Mouse (Mus musculus): Measurements from ENCODE around the gene Cabp7. TPM values are rescaled to one million over a fixed set of nuclear protein-coding genes. Genes with fewer than 3 reads are reported as not detected.
"Not testable (repeated sequence)": the region's sequence is repeated elsewhere in the genome, so short reads cannot be mapped to it uniquely, and the experiment has no call there.

Cabp7 gene
- polyA plus RNA-seq, 1 experiment from 2014 or later: 5.1 TPM

DNA sequence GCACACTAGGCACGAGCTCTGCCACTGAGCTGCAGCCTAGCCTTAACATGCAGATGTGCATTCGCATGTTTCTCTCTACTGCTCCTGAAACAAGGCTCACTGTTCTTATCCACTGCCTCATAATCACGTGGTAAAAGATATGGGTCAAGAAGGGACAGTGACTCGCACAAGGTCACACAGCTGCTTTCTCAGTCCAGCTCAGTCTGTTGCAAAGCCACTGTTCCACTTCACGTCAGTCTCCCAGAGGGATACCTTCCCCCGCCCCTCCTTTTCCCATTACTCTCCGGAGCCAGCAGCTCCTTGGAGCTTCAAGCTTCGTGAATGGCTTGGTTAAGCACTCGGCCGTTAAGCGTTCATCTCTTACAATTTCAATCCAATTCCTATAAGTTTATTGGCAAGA lies 26.2 kb downstream of the Cabp7 start:
- Histone ChIP-seq H3K9ac (no peak overlapping the region), H3K36me3 (peaks cover 24% of the 10 kb centered on the region), H3K27ac (no peak overlapping the region), H3K27me3 (replicated peaks) (no peaks in the 10 kb centered on the region), H3K9me3 (no peaks in the 10 kb centered on the region), H3K4me3 (no peak overlapping the region), H3K4me2 (replicated peaks) (no peak overlapping the region), H3K4me1 (peaks cover 11% of the 10 kb centered on the region)
- ATAC-seq (ENCODE audit: low FRiP score, low read depth): no peak
- 60% methylated on average over 11 of the region's 11 CpGs for WGBS

DNA sequence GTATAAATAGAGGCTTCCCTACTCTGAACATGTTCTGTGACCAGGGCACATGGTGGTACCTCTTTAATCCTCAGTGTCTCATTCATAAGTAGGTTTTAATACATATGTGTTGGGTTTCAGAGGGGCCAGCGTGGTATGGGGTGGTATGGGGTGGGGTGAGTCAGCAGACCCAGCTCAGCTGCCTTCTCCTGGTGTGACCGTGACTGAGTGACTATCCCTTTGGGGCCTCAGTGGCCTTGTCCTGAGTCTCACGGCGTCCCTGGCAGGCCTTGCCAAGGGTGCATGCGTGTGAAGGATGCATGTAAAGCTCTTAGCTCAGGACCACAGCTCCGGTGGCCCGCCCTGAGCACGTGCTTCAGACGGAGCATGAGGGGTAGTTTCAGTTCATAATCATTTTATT lies 26.6 kb downstream of the Cabp7 start:
- Histone ChIP-seq H3K4me1 (peaks cover 11% of the 10 kb centered on the region), H3K9me3 (no peaks in the 10 kb centered on the region), H3K36me3 (peaks cover 20% of the 10 kb centered on the region), H3K4me3 (no peak overlapping the region), H3K4me2 (replicated peaks) (no peak overlapping the region), H3K27me3 (replicated peaks) (no peaks in the 10 kb centered on the region), H3K27ac (no peak overlapping the region), H3K9ac (no peak overlapping the region)
- no peak for ATAC-seq (ENCODE audit: low FRiP score, low read depth)
- 91% methylated on average over 9 of the region's 9 CpGs for WGBS

DNA sequence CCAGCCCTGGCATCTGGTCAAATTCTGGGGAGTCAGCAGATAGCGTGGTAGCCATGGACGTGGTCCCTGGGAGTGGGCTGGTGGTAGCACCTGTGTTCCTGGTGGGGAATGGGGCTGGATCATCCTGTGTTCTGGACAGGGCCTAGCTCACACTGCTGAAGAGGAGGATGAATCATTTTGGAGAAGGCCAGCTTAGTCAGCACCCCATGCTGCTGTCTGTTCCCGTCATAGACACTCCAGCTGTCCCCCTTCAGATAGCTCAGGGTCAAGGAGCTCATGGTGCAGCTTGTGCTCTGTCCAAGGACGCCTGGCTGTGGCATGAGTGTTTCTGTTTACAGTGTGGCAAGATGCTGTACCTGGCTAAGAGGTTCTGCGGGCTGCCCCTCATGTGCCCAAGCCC lies 28.0 kb downstream of the Cabp7 start:
- Histone ChIP-seq H3K27me3 (replicated peaks) (no peaks in the 10 kb centered on the region), H3K4me3 (no peak overlapping the region), H3K9ac (no peak overlapping the region), H3K27ac (no peak overlapping the region), H3K9me3 (no peaks in the 10 kb centered on the region), H3K4me2 (replicated peaks) (no peak overlapping the region), H3K36me3 (peaks cover 10% of the 10 kb centered on the region), H3K4me1 (peaks cover 11% of the 10 kb centered on the region)
- WGBS: 87% methylated on average over 5 of the region's 5 CpGs
- no peak for ATAC-seq (ENCODE audit: low FRiP score, low read depth)

DNA sequence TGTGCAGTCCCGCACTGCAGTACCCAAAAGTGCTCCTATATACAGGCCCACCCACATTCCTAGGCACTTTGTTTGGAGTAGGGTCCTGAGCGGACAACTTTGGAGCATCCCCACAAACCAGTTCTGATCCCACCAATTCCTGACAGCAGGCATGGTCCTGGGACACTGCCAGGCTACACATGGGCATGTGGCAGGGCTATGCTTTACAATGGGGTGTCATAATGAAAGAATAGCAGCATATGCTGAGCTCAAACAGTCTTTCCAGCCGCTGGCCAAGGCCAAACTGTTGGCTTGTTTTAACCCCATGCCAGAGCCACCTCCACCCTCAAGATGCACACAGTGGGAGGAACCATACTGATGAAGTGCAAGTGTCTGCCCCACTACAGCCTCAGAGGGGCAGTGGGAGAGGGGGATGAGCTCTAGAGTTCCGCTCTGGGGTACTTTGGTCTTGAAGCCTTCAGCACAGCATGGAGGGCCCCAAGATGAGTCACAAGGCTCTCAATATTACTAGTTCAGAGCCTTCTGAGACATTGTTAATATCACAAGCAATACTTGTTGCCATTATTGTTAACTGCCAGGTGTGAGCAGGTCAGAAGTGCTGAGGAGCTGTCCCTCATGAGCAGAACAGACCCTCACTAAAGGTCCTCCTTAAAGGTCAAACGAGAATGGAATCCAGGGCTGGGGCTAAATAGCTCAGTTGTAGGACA lies 29.9 kb downstream of the Cabp7 start:
- H3K4me2 ChIP-seq (replicated peaks): no peak overlapping the region
- WGBS: 90% methylated on average over 5 of the region's 5 CpGs
- no peaks in the 10 kb centered on the region for H3K9me3 ChIP-seq
- H3K36me3 ChIP-seq: no peaks in the 10 kb centered on the region
- no peak overlapping the region for H3K4me3 ChIP-seq
- H3K9ac ChIP-seq: no peak overlapping the region
- no peaks in the 10 kb centered on the region for H3K27me3 ChIP-seq (replicated peaks)
- H3K27ac ChIP-seq: no peak overlapping the region
- ATAC-seq (ENCODE audit: low FRiP score, low read depth): no peak
- H3K4me1 ChIP-seq: peaks cover 11% of the 10 kb centered on the region

DNA sequence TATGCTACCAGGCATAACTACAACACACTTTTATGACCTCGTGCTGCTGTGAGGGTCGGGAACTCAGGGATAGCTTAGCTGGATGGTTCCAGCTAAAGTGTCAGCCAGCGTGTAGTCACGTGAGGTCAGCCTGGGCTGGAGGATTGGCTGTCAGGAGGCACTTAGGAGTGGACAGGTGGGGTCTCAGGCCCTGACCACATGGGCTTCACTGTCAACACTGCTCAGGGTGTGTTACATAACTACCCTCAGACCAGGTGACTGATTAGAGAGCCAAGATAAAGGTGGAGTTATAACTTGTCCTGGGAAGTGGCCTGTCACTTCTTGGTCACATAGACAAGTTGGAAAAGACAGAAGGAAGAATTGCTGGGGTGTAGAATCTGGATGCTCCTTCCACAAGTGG lies 31.0 kb downstream of the Cabp7 start:
- no peaks in the 10 kb centered on the region for H3K9me3 ChIP-seq
- ATAC-seq (ENCODE audit: low FRiP score, low read depth): no peak
- no peaks in the 10 kb centered on the region for H3K36me3 ChIP-seq
- H3K27me3 ChIP-seq (replicated peaks): no peaks in the 10 kb centered on the region
- no peak overlapping the region for H3K9ac ChIP-seq
- H3K4me2 ChIP-seq (replicated peaks): no peak overlapping the region
- H3K4me3 ChIP-seq: no peak overlapping the region
- 79% methylated on average over 4 of the region's 4 CpGs for WGBS
- peaks cover 4% of the 10 kb centered on the region; the same call in 1 of the 2 replicates for H3K4me1 ChIP-seq
- no peak overlapping the region for H3K27ac ChIP-seq

DNA sequence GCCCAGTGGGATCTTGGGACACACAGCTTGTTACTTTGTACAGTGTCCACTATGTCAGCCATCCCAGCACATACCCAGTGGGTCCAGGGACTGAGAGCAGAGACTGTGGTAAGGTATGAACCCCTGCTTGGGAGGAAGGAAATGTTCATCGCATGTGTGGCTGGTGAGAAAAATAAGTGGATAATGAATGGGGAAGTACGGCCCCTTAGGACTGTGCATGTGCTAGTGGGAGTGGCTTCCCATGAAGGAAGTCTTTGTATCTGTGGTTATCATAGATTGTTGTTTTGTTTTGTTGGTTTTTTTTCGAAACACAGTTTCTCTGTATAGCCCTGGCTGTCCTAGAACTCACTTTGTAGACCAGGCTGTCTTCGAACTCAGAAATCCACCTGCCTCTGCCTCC lies 31.9 kb downstream of the Cabp7 start:
- no peaks in the 10 kb centered on the region for H3K4me1 ChIP-seq
- H3K9ac ChIP-seq: no peak overlapping the region
- H3K9me3 ChIP-seq: no peaks in the 10 kb centered on the region
- H3K36me3 ChIP-seq: no peaks in the 10 kb centered on the region
- WGBS: 89% methylated on average over 4 of the region's 4 CpGs
- H3K27me3 ChIP-seq (replicated peaks): no peaks in the 10 kb centered on the region
- no peak for ATAC-seq (ENCODE audit: low FRiP score, low read depth)
- no peak overlapping the region for H3K4me3 ChIP-seq
- H3K27ac ChIP-seq: no peak overlapping the region
- no peak overlapping the region for H3K4me2 ChIP-seq (replicated peaks)

DNA sequence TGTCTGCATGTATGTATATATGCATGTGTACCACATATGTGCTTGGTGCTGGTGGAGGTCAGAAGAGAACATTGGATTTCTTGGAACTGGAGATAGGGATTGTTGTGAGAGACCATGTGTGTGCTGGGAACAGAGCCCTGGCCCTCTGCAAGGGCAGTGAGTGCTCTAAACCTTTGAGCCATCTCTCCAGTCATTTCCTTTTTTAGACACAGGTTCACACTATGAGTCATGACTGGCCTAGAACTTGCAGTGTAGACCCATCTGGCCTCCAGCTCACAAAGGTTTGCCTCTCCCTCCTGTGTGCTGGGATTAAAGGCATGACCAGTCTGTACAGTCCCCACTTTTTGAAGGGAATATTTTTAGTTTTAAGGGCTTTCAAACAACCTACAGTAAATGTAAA lies 33.8 kb downstream of the Cabp7 start:
- Histone ChIP-seq H3K4me2 (replicated peaks) (no peak overlapping the region), H3K36me3 (no peaks in the 10 kb centered on the region), H3K27ac (no peak overlapping the region), H3K9ac (no peak overlapping the region), H3K27me3 (replicated peaks) (no peaks in the 10 kb centered on the region), H3K9me3 (no peaks in the 10 kb centered on the region), H3K4me3 (no peak overlapping the region), H3K4me1 (no peaks in the 10 kb centered on the region)
- ATAC-seq (ENCODE audit: low FRiP score, low read depth): no peak

DNA sequence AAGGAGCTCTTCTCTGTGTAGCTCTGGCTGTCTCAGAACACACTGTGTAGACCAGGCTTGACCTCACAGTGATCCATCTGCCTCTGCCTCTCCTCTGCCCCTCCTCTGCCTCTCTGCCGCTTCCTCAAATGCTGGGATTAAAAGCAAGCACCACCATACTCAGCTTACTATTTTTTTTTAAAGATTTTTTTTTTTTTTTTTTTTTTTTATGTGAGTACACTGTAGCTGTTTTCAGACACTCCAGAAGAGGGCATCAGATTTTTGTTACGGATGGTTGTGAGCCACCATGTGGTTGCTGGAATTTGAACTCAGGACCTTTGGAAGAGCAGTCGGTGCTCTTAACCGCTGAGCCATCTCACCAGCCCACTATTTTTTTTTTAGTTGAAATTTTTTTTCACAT lies 36.4 kb downstream of the Cabp7 start:
- ATAC-seq (ENCODE audit: low FRiP score, low read depth); H3K9ac ChIP-seq; H3K27me3 ChIP-seq (replicated peaks); H3K27ac ChIP-seq; H3K4me2 ChIP-seq (replicated peaks); H3K9me3 ChIP-seq; H3K4me3 ChIP-seq; H3K36me3 ChIP-seq; H3K4me1 ChIP-seq: not testable (repeated sequence)
- WGBS: 91% methylated on average over 4 of the region's 4 CpGs

DNA sequence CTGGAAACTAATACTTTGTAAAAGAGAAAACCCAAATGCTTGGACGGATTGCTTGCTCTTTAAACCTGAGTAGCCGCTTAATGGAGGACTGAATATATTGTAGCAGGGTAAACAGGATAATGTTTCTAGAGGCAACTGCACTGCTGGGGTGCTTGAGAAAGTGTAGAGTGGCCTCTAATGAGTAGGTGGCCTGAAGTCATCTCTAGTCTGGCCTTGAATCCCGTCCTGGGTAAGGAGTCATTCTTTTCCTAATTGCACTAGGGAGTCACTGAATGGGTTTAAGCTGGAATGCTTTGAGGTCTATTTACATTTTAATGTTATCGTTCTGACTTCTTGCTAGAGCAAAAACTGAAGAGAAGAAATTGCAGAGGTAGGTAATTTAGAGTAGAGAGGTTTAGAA lies 41.4 kb downstream of the Cabp7 start:
- Histone ChIP-seq H3K4me1 (peaks cover 15% of the 10 kb centered on the region), H3K27me3 (replicated peaks) (no peaks in the 10 kb centered on the region), H3K4me3 (peak overlapping the region; percentile 80), H3K4me2 (replicated peaks) (peak overlapping the region; percentile 81), H3K9me3 (no peaks in the 10 kb centered on the region), H3K36me3 (peaks cover 14% of the 10 kb centered on the region), H3K9ac (peak overlapping the region; percentile 51), H3K27ac (no peak overlapping the region)
- WGBS: 6% methylated on average over 4 of the region's 4 CpGs
- ATAC-seq (ENCODE audit: low FRiP score, low read depth): no peak

DNA sequence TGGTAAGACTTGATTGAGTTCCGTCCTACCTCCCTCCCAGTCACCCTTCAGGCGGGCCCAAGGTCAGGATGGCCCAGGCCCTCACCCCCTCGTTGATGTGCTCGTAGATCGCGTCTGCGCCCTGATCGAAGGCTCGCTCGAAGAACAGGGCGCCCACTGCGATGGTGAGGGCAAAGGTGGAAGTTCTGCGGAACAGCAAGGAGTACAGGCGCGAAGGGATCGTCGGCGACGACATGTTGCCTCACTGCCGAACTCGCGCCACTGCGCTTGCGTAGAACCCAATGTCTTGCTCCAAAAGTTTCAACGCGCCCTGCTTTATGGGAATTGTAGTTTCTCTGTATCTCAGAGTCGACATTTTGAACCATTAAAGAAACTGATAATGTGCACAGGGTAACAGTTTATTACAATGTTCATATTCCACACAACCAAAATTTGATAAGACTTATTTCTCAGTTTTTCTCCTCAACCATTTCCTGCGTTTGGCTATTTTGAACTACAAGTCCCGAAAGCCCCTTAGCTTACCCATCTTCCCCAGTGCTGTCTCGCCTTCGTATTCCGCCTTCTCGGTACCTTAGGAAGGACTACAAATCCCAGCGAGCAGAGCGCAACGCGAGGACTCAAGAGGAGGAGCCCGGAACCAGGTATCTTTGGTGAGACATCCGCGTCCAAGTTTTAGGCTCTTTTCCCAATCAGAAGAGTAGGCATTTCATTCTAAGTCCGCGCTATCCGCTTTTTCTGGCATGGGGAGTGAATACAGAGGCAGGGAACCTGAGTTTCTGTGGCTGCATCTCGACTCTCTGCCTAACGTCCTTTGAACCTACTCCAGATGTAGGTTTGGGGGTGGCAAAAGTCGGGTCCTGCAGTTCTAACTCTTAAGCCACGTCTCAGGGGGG lies 42.3 kb downstream of the Cabp7 start, which contains the start of the genes Uqcr10 and Zmat5:
Gene Uqcr10 (minus strand): TSS at position 271 of the 893 bp plus-strand sequence.
Gene Zmat5 (plus strand): TSS at position 607 of the 893 bp plus-strand sequence.
- peak within 1 kb of the TSS; percentile 80 for H3K4me3 ChIP-seq
- H3K36me3 ChIP-seq: peaks cover 14% of the 10 kb centered on the region
- under 1% methylated on average over 47 of the region's 47 CpGs for WGBS
- H3K27me3 ChIP-seq (replicated peaks): no peaks in the 10 kb centered on the region
- peak; percentile 99 for ATAC-seq (ENCODE audit: low FRiP score, low read depth)
- peak within 1 kb of the TSS; percentile 81 for H3K4me2 ChIP-seq (replicated peaks)
- H3K9ac ChIP-seq: peak within 1 kb of the TSS; percentile 74
- H3K9me3 ChIP-seq: no peaks in the 10 kb centered on the region
- H3K27ac ChIP-seq: no peak within 1 kb of the TSS
- H3K4me1 ChIP-seq: peaks cover 15% of the 10 kb centered on the region

DNA sequence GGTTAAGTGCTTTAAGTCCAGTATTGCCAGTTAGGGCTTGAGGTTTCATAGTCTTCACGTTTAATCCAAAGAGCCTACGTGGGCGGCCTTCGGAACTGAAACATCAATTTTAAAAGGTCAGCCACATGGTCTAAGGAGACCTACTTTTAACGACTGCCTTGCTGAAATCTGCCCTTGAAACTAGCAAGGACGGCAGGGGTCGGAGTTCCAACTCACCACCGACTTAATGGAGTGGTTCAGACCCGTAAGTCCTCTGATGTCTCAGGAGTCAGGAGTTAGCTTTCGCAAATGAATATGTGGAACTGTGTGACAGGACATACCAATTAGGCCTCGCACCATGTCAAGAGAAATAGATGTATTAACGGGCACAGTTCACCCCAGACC lies 42.9 kb downstream of the Cabp7 start:
- H3K4me1 ChIP-seq: peaks cover 15% of the 10 kb centered on the region
- no peaks in the 10 kb centered on the region for H3K9me3 ChIP-seq
- 8% methylated on average over 12 of the region's 12 CpGs for WGBS
- H3K27ac ChIP-seq: no peak overlapping the region
- no peak for ATAC-seq (ENCODE audit: low FRiP score, low read depth)
- peak overlapping the region; percentile 81 for H3K4me2 ChIP-seq (replicated peaks)
- no peaks in the 10 kb centered on the region for H3K27me3 ChIP-seq (replicated peaks)
- peaks cover 14% of the 10 kb centered on the region for H3K36me3 ChIP-seq
- H3K4me3 ChIP-seq: peak overlapping the region; percentile 80
- H3K9ac ChIP-seq: peak overlapping the region; percentile 74

DNA sequence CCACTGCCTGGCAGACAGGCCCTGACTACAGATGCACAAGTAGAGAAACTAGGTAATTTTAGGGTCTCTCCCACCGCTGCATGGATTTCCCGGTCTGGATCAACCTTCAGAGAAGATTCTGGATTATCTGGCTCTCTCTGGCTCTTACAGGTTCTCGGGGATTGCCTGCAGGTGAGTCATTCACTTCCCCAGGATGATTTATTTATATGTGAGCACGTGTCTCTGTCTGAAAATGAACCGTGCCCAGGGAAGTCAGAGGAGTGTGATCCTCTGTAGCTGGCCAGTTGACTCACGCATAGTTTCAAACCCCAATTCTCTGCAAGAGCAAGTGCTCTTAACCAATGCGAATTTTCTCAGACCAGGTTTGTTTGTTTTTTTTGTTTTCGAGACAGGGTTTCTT lies 45.9 kb downstream of the Cabp7 start:
- no peak for ATAC-seq (ENCODE audit: low FRiP score, low read depth)
- peaks cover 14% of the 10 kb centered on the region for H3K36me3 ChIP-seq
- no peak overlapping the region for H3K4me3 ChIP-seq
- no peaks in the 10 kb centered on the region for H3K27me3 ChIP-seq (replicated peaks)
- H3K9me3 ChIP-seq: no peaks in the 10 kb centered on the region
- H3K27ac ChIP-seq: no peak overlapping the region
- H3K4me2 ChIP-seq (replicated peaks): no peak overlapping the region
- no peak overlapping the region for H3K9ac ChIP-seq
- H3K4me1 ChIP-seq: peaks cover 15% of the 10 kb centered on the region
- WGBS: 86% methylated on average over 8 of the region's 8 CpGs
